ENCODE assay signal across 9 mouse cellular contexts in genomic region chr14:75197027-75197426, GRCm38 (mm10). TPM values are rescaled to one million over a fixed set of nuclear protein-coding genes. Genes with fewer than 3 reads are reported as not detected.
DNase-seq lines count a peak whose midpoint lies in the region; ATAC-seq and TF ChIP-seq lines count a peak whose summit lies in the region.
"Had no signal": no experiment of that assay in that cellular context is flagged by ENCODE, and none has a peak within 500 bp of the region (broad histone marks: within the 10 kb centered on the region; RNA-seq: fewer than 3 reads in every experiment).

No protein-coding gene starts in this region.

- no peaks in the 10 kb centered on the region for H3K27me3 ChIP-seq in neural tube, embryonic 15.5 days (replicated peaks)
- H3K27me3 ChIP-seq in intestine, embryonic 16.5 days (replicated peaks; ENCODE audit: control insufficient read depth, insufficient read depth, low read length), result no peaks in the 10 kb centered on the region
- no peaks in the 10 kb centered on the region for H3K27me3 ChIP-seq in liver, embryonic 14.5 days (ENCODE audit: control insufficient read depth, insufficient read depth, low read length)
- H3K27me3 ChIP-seq: heart, embryonic 13.5 days; neural tube, embryonic 12.5 days had no signal

- ATAC-seq in neural tube, embryonic 15.5 days (ENCODE audit: low FRiP score), result no peak
- peak; percentile 25 for ATAC-seq in activated CD4-positive, CD25-positive, alpha-beta regulatory T cell, adult 4 months
- peak; percentile 16; the same call in 1 of the 2 replicates for ATAC-seq in intestine, embryonic 16.5 days
- ATAC-seq in liver, embryonic 14.5 days (ENCODE audit: insufficient read depth), result no peak

- H3K27ac ChIP-seq in neural tube, embryonic 15.5 days (replicated peaks), result no peak overlapping the region
- H3K27ac ChIP-seq in cortical plate, adult 2 months (ENCODE audit: insufficient read depth, low read length), result no peak overlapping the region
- no peak overlapping the region for H3K27ac ChIP-seq in intestine, embryonic 16.5 days (ENCODE audit: low read length)
- no peak overlapping the region for H3K27ac ChIP-seq in liver, embryonic 14.5 days
- H3K27ac ChIP-seq: heart, embryonic 13.5 days; neural tube, embryonic 12.5 days had no signal

- H3K4me2 ChIP-seq in neural tube, embryonic 15.5 days, result no peak overlapping the region
- no peak overlapping the region for H3K4me2 ChIP-seq in intestine, embryonic 16.5 days (ENCODE audit: low read depth, low read length)
- H3K4me2 ChIP-seq in liver, embryonic 14.5 days (ENCODE audit: low read depth), result no peak overlapping the region
- H3K4me2 ChIP-seq: heart, embryonic 13.5 days; neural tube, embryonic 12.5 days had no signal

- H3K4me3 ChIP-seq in neural tube, embryonic 15.5 days (replicated peaks), result no peak overlapping the region
- H3K4me3 ChIP-seq in cortical plate, adult 2 months (ENCODE audit: insufficient read depth, low read length), result no peak overlapping the region
- H3K4me3 ChIP-seq in intestine, embryonic 16.5 days (ENCODE audit: low read length), result no peak overlapping the region
- no peak overlapping the region for H3K4me3 ChIP-seq in liver, embryonic 14.5 days (ENCODE audit: insufficient read depth in 1 of 2, low read depth in 2 of 2, low read length in 2 of 2)
- H3K4me3 ChIP-seq: heart, embryonic 13.5 days; neural tube, embryonic 12.5 days had no signal

- H3K36me3 ChIP-seq in neural tube, embryonic 15.5 days, result no peaks in the 10 kb centered on the region
- H3K36me3 ChIP-seq in intestine, embryonic 16.5 days (ENCODE audit: control insufficient read depth, insufficient read depth, low read length), result 0 out of 2 replicates have a peak, but pooled peaks cover 3% of the 10 kb centered on the region
- H3K36me3 ChIP-seq in liver, embryonic 14.5 days (replicated peaks; ENCODE audit: control insufficient read depth, insufficient read depth, low read depth), result no peaks in the 10 kb centered on the region
- H3K36me3 ChIP-seq: neural tube, embryonic 12.5 days had no signal

- no peak for TF ChIP-seq POLR2A in cortical plate, adult 2 months (IDR thresholded peaks at IDR 0.05; ENCODE audit: extremely low read depth, insufficient read depth, low read length)

- H3K9ac ChIP-seq in neural tube, embryonic 15.5 days (replicated peaks), result no peak overlapping the region
- H3K9ac ChIP-seq in intestine, embryonic 16.5 days (ENCODE audit: low read depth, low read length), result no peak overlapping the region
- H3K9ac ChIP-seq in liver, embryonic 14.5 days (replicated peaks), result no peak overlapping the region
- H3K9ac ChIP-seq: heart, embryonic 13.5 days; neural tube, embryonic 12.5 days had no signal

- no peaks in the 10 kb centered on the region for H3K4me1 ChIP-seq in neural tube, embryonic 15.5 days
- no peaks in the 10 kb centered on the region for H3K4me1 ChIP-seq in cortical plate, adult 2 months (ENCODE audit: control insufficient read depth, insufficient read depth, low read length)
- peaks cover 3% of the 10 kb centered on the region; the same call in 1 of the 2 replicates for H3K4me1 ChIP-seq in intestine, embryonic 16.5 days (ENCODE audit: control insufficient read depth, insufficient read depth, low read length)
- H3K4me1 ChIP-seq in liver, embryonic 14.5 days (replicated peaks; ENCODE audit: control insufficient read depth in 2 of 2, insufficient read depth in 2 of 2, low read length in 1 of 2), result peaks cover 5 to 8% of the 10 kb centered on the region in 2 experiments
- H3K4me1 ChIP-seq: neural tube, embryonic 12.5 days had no signal

- H3K9me3 ChIP-seq in neural tube, embryonic 15.5 days (replicated peaks), result no peaks in the 10 kb centered on the region
- H3K9me3 ChIP-seq in intestine, embryonic 16.5 days (ENCODE audit: control insufficient read depth, low read length), result no peaks in the 10 kb centered on the region
- H3K9me3 ChIP-seq in liver, embryonic 14.5 days (ENCODE audit: control insufficient read depth, low read length), result no peaks in the 10 kb centered on the region
- H3K9me3 ChIP-seq: heart, embryonic 13.5 days had no signal

- DNase-seq in neural tube, embryonic 10.5 days (ENCODE audit: extremely low spot score, low spot score), result peak; percentile 62
- peak in 1 of 3 experiments; percentile 70 for DNase-seq in liver, embryonic 14.5 days (ENCODE audit: low read depth in 3 of 3, low spot score in 3 of 3)
- peak; percentile 68 for DNase-seq in right cerebral cortex, postnatal 4 days

- TF ChIP-seq CTCF in cortical plate, adult 2 months (IDR thresholded peaks at IDR 0.05; ENCODE audit: extremely low read depth, insufficient read depth, low read length), result peak; percentile 89
- TF ChIP-seq CTCF in liver, embryonic 14.5 days (IDR thresholded peaks at IDR 0.05; ENCODE audit: low read depth), result peak; percentile 90

- no peak for TF ChIP-seq EP300 in liver, embryonic 14.5 days (IDR thresholded peaks at IDR 0.05; ENCODE audit: low read depth)

- WGBS in neural tube, embryonic 15.5 days, result 44% methylated on average over 5 of the region's 5 CpGs
- 41% methylated on average over 5 of the region's 5 CpGs for WGBS in intestine, embryonic 16.5 days
- 36% methylated on average over 5 of the region's 5 CpGs for WGBS in liver, embryonic 14.5 days (ENCODE audit: insufficient replicate concordance)

RNA-seq across cellular contexts. Expression of gene Cpb2, which starts 45.1 kb away (rescaled TPM):
- 0.23 TPM in 1 of 2 replicates, not detected in the other for polyA plus RNA-seq in neural tube, embryonic 15.5 days (2015; fragmentation: Nextera tagmentation; extraction: Ambion mirVana)
- not detected for polyA plus RNA-seq in activated CD4-positive, CD25-positive, alpha-beta regulatory T cell, adult 4 months (2017; shearing (Covaris generic))
- polyA plus RNA-seq in cortical plate, adult 2 months (2012; rRNA removed), result not detected in 2 replicates
- polyA plus RNA-seq in intestine, embryonic 16.5 days (2015; fragmentation: Nextera tagmentation; extraction: Ambion mirVana), result 4.7 and 6.8 TPM in 2 replicates
- polyA plus RNA-seq in liver, embryonic 14.5 days (2012; rRNA removed), result 59.7 and 62.1 TPM in 2 replicates
- 93.5 and 106 TPM in 2 replicates for polyA plus RNA-seq in liver, embryonic 14.5 days (2014; fragmentation: Nextera tagmentation; extraction: Ambion mirVana)

Comparison
In these comparisons a context has a peak if more than half of its experiments do, and no peak if none do; other contexts are left out.
1. ATAC-seq: peak in activated CD4-positive, CD25-positive, alpha-beta regulatory T cell, adult 4 months (single experiment) and intestine, embryonic 16.5 days (single experiment); none in neural tube, embryonic 15.5 days (single experiment) and liver, embryonic 14.5 days (single experiment).